Mouse (Mus musculus): ENCODE results near the gene Sos2.

The Sos2 gene

DNA sequence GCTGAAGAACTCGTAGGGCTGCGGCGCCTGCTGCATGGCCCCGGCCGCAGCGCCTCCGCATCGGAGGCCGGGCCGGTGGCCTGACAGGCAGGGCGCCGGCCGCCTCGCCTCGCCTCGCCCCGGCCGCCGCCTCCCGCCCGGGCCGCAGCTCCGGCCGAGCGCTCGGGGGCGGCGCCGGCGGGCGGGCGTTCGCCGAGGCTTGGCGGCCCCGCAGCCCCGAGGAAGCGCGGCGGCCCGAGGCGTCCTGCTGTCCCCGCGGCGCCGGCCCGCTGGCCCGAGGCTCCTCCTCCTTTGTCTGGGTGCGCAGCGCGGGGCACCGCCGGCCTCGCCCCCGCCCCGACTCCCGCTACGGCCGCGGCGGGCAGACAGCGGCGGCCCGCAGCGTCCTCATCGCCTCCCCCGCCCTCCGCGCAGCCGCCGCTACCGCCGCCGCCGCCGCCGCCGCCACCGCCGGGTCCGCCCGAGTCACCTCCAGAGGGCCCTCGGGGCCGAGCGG lies at the start of gene Sos2:
Gene Sos2 (minus strand): TSS at position 287 of the 496 bp plus-strand sequence.
- DNase-seq (ENCODE audit: low spot score in 2 of 2), result peak; percentile 41 to 42

DNA sequence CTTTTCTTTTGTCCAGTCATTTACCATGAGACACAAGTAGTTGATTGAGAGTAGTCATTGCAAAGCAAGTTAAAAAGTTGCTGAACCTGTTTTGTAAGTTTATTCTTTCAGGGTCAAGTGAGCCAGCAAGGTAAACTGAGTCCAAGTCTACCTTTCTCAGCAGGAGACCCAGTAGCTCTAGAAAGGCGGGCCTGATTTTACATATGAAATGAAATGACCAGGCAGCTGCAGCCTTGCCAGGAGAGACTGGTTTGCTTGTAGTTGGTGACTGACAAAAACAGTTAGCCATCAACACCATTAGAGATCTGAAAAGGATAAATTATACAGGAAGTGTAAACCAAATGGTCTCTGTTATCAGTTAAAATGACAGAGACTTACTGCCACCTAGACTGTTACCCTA lies 48.7 kb upstream of the Sos2 start:
- no peak for DNase-seq (ENCODE audit: low spot score in 2 of 2)

DNA sequence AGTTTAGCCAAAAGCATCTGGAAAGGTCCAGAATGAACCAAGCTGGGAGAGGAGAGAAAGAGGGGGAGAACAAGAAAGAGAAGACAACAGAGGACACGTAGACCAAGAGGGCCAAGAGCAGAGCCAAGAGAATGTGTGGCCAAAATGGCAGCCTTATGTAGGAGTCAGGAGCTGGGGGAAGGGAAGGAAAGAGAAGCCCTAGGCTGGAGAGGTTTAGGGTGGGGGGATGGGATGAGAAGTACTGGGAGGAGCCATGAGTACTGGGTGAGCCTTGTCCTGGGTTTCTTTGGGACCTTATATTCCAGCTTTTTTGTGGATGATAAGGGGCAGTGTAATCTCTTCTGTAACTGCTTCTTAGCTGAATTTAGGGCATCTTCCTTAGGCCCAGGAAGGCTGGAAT lies 47.6 kb upstream of the Sos2 start:
- no peak for DNase-seq (ENCODE audit: low spot score in 2 of 2)

DNA sequence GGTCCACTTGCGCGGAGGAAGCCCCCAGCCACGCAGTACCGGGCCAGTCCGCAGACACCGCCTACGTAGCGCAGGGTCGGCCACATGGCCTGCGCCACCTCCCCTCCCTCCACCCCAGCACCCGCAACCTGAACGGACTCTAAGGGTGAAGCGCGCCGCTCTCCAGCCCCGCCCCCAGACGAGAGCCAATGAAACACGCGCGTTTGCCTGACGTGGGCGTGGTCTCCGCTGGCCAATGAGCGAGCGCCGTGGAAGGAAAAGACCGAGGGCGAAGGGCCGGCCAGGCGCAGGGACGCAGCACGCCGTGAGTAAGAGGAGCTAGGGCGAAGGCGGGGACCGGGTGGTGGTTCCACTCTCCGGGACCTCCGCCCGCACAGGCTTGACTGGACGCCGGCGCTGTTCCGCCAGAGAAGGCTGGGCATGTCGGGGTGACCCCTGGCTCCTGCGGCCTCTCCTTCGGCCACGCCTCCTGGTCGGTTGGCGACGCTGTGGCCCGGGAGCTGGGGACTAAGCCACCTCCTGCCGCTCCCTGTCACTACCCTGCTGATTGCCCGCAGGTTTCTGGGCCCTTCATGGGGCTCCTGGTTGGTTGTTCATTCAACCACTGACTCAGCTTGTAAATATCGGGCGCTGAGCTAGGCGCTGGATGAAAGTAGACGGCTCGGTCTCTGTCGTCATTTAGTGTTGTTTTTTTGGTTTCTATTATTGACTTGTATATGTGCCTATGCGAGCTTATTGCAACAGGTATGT lies 43.2 kb upstream of the Sos2 start, which contains the start of the genes L2hgdh and Atp5s:
Gene L2hgdh (minus strand): TSS at position 163 of the 750 bp plus-strand sequence.
Gene Atp5s (plus strand): TSS at position 240 of the 750 bp plus-strand sequence.
- DNase-seq (ENCODE audit: low spot score in 2 of 2), result peak; percentile 95 to 96

DNA sequence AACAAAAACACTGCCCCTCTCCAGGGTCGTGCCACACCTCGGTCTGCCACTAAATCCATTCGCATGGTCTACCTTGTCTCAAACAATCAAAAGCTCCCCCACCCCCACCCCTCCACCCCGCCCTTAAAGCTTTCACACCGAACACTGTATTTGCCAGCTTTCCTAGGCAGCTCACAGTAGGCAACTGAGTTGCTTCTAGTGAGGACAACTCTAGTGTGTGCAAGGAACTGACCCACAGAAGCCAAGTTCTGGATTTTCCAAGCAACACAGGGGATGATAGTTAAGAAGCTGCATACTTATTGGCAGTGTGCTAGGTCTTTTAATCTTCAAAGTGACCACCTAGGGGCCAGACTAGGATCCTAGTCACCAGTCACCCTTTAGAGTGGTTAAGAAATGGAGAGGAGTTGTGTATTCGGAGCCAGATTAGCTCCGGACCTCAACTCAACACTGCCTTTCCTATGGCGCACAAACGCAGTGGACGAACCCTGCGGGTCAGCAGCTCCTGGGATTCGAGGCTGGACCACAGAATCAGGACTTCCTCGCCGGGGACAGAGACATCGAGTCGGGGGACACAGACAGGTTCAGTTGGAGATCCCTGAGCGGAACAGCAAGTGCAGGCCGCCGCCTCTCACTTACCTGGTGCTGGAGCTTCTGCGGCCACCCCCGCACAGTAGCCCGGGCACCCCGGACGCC lies 42.5 kb upstream of the Sos2 start:
- DNase-seq (ENCODE audit: low spot score in 2 of 2), result no peak

DNA sequence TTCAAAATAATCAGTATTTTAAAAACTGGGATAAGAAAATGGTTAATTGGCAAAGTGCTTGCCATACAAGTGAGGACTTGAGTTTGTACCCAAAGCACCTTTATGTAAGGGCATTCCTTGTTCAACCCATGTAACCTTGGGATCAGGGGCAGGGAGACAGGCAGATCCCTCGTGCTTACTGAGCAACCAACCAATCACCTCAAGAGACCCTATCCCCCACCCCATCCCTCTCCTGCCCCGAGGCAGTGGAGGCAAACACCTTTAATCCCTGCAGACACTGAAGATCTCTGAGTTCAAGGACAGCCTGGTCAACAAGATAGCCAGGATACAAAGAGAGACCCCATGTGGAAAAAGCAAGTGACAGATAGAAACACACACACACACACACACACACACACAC lies 41.7 kb upstream of the Sos2 start:
- no peak for DNase-seq (ENCODE audit: low spot score in 2 of 2)

DNA sequence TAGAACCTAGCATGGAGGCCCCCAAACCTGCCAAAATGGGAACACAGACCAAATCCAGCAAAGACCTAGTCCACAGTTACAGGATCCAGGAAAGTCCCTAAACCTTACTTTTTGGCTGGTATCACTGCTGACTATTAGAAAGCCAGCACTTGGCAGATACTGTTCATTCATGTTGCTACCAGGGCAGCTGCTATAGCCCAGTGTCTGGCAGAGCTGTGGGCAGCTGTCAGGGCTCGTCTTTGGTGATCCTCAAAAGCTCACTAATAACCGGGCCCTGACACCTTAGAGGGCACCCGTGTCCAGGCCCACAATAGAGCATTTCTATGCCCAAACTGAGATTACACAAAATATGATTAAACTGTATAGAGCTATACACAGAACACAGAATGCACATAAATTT lies 41.2 kb upstream of the Sos2 start:
- no peak for DNase-seq (ENCODE audit: low spot score in 2 of 2)

DNA sequence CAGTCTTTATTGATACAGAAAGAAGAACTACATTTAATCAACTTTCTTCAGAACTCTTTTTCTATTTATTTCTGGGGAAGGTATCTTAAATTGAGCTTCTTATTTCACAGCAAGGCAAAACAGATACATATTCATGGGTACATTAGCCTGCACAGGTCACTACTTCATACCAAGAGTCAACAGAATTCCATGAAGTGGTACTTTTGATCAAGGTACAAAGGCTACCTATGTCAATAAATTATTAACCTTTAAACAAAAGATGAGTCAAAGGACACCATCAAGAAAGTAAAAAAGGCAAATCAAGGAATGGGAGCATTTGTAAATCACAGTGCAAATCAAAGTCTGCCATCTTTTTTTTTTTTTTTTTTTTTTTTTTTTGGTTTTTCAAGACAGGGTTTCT lies 32.0 kb upstream of the Sos2 start:
- no peak for DNase-seq (ENCODE audit: low spot score in 2 of 2)

DNA sequence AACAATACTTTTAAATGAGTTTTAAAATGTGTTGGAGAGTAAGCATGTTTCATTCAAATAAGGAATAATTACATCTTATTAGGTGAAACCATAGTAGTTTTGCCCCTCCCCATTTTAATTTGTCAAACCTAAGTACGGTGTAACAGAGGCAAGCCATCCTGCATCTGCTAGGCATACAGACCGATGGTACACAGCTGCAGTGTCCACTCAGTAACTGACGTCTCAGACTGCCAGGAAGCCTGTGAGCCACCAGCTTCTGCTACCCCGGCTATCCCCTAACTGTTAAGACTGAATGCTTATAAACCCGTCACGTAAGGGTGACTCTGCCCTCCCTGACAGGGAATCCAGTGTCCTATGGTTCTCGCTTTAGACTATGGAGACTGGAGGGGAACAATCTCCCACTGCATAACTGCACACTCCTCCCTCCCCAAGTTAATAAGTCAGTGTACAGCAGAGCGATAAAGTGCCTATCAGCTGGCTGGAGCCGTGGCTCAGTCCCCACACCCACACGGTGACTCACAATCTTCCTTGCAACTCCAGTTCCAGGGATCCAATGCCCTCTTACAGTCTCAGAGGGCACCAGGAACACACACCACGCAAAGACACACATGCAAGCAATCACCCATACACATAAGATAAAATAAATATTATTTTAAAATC lies 23.3 kb upstream of the Sos2 start:
- no peak for DNase-seq (ENCODE audit: low spot score in 2 of 2)

DNA sequence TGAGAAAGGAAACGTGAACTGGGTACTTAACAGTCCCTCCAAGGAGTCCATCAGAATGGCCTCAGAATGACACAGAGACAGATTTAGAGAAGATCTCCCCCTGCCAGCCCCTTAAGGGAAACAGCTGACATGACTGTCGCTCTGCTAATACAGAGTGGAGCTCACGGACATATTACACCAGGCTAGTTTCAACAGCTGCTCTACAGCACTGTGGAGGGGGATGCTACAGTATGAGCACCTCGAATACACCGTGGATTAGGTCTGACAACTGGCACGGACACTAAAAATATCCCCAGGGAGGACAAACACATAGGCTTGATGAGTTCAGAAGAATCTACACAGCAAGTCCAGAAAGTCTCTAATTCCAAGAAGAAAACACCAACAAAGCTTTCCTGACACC lies 16.7 kb upstream of the Sos2 start:
- DNase-seq (ENCODE audit: low spot score in 2 of 2), result no peak

DNA sequence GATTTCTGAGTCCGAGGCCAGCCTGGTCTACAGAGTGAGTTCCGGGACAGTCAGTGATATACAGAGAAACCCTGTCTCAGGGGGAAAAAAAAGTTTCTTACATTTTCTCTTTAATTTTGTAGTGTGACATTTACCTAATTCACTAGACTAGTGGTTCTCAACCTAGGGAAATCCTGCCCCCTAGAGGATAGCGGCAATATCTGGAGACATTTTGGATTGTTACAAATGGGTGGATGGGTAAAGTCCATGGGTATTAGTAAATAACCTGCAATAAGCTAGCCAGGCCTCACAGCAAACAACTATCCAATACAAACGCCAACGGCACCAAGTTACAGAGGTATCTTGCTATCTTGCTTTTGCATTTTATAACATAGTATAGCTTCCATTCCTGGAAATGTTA lies 15.1 kb upstream of the Sos2 start:
- DNase-seq (ENCODE audit: low spot score in 2 of 2), result peak; percentile 17 to 30

DNA sequence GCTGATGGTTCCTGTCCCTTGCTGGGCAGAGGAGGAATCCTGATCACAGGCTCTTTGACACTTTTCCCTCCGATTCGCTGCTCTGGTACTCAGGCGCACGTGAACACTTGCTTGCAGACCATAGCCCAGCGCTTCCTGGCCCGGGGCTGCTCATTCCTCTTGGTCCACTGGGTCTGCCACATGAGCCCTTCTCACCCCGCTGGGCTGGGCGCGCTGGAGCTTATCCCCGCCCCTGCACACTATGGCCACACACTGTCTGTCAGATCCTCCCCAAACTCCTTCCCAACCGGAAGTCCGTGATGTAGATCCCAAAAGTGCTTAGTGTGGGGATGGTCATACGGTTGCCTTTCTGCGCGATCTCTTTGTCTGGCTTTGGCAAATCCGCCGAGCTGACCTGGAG lies 11.8 kb upstream of the Sos2 start:
- DNase-seq (ENCODE audit: low spot score in 2 of 2), result no peak

DNA sequence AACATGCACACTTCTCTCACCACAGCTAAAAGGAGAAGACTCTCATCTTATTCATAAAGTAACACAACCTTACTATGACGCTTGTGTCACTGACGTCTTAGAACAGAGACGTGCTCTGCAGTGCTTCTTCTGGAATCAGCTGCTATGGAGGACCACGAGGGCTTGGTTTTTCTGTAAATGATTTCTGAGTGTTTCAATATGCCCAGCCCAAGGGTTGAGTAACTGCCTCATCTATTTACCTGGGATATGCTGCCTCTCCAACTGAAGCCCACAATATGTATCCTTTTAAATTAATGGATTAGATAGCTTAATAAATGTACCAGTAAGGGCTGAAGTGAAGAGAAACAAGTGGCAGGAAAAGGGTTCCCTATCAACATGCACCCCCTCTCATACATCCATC lies 9.1 kb upstream of the Sos2 start:
- no peak for DNase-seq (ENCODE audit: low spot score in 2 of 2)

DNA sequence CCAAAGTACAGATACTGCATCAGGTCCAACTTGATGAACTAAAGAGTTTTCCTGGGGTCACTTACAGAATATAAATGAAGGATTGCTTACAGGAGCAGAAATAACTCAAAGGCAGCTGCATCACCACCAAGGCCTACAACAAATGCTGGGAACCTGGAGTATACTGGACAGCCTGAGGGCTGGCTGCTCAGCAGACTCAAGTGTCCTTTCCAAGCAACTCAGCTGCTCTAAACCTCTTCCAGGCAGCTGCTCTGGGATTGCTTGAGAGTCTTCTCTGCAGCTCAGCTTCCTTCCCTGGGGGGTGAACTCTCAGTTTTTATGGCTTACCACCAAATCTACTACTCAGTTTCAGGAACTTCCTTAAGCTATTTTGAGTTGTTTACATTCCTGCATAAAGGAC lies 7.4 kb upstream of the Sos2 start:
- no peak for DNase-seq (ENCODE audit: low spot score in 2 of 2)

DNA sequence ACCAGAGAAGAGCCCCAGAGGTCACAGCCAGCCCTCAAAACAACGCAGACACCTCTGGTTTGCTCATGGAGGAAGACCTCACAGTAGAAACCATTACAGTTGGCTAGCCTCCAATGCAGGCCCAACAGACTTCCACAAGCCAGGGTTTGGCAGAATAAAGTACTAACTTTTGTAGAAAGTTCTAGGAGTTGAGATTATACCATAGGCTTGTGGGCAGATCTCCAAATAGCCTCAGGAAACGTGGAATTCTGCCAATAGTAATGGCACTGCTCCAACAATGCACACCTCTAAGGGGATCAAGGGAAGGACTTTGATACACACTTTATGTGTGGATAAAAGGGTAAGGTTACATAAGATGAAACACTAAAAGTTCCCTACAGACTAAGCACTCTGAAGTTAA lies 6.7 kb upstream of the Sos2 start:
- DNase-seq (ENCODE audit: low spot score in 2 of 2), result no peak

DNA sequence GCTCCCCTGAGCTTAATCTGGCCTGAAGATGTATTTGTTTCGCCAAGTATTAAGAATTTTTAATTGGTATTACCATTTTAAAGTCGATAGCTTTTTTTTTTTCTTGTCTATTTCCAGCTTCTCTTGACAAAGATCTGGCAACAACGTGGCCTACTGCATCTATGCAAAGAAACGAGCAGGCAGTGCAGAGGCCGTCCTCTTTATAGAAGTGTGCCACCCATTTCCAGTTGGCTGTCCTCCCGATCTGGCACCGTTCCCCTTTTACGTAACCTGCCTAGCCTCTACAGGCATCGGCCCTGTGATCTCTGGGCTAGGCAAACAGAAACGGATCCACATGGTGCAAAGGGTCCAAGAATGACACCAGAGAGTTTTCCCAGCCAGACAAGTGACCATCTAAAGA lies 1.9 kb upstream of the Sos2 start:
- DNase-seq (ENCODE audit: low spot score in 2 of 2), result peak; percentile 51 to 65

DNA sequence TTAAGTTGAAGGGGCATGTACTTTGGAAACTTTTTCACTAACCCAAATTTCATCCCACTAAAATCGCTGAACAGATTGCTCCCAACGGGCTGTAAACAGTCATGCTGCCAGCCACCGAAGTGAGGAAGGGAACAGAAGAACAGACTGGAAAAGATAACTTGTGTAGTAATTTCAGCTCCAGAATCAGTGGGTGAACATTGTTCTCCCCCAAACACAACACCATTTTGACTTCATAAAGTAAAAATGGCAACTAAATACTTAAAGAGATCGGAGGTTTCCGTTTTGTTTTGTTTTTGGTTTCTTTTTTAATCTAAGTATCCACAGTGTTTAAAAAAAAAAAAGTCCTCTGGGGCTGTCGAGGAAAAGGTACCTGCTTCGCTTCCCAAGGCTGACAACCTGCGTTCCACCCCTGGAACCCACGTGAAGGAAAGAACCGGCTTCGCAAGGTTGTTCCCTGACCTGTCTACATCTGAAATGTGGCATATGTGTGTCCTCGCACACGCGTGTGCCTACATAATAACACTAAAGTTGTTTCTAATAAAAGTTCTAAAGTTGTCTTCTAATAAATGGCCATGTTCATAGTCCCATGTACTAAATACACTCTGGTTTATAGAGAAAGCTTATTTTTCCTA lies 1.3 kb upstream of the Sos2 start:
- DNase-seq (ENCODE audit: low spot score in 2 of 2), result no peak

DNA sequence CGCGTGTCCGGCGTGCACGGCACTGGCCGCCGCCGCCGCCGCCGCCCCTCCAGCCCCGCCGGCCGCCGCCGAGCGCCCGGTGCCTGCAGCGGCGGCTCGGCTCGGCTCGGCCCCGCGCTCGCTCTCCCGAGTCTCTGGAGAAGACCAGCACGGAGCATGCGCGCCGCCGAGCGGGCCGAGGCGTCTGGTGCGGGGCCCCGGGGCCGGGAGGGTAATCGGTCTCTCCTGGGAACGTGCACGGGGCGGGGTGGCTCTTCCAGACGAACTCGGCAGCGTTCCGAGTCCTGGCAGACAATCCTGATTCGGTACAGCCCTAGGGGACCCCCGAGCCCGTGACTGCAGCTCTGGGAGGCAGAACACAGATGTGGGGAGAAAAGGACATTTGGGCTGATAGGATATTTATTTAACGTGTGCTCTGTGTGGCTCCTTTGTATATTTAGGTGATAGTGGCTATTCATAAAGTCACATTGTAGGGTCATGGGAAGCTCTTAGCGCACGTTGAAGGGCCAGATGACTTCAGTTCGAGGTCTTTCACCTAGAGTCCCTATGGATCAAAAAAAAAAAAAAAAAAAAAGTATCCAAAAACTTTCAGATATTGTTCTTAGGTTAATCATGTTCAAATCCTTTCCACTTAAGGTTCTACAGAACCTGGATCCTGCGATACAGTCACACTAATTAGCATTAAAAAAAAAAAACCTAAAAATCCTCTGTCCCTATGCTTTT lies 574 bp upstream of the Sos2 start:
- DNase-seq (ENCODE audit: low spot score in 2 of 2), result peak; percentile 69 to 79

DNA sequence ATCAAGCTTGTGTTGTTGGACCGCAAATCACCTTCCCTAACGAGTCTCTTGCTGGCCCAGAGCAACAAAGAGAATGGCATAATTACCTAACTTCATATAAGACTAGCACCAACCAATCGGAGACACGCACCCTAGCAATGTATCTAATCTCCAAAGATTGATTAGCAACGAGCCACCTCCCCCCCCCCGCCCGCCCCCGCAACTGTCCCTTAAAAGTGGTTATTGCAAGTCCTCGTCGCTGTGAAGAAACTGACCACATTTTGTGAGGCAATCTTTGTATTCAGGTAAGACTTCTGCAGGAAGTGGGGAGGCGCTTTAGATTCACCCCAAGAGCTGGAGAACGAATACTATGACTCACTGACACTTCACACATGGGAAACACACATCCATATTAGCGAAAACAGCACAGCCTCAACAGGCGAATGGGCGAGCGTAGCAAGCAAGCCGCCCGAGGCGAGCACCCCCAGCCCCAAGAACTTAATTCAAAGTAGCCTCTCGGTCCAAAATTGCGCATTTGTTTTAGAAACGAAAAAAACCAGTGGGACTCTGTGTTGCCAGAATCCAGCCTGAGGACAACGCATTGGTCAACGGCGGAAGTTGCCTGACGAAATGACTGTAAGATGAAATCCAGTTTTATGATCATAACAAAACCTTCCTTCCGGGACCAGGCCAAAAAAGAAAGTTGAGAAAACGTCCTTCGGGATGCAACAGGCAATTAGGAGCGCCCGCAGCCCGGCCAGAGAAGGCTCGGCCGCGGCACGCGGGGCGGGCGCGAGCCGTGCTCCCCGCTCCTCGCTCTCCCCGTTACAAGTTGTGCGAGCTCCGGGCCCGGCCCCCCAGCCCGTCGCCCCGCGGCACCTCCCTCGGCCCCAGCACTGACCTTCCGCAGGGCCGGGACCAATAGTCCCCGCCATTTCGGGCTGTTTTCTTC lies 752 bp downstream of the Sos2 start:
- DNase-seq (ENCODE audit: low spot score in 2 of 2), result peak; percentile 37 to 48

DNA sequence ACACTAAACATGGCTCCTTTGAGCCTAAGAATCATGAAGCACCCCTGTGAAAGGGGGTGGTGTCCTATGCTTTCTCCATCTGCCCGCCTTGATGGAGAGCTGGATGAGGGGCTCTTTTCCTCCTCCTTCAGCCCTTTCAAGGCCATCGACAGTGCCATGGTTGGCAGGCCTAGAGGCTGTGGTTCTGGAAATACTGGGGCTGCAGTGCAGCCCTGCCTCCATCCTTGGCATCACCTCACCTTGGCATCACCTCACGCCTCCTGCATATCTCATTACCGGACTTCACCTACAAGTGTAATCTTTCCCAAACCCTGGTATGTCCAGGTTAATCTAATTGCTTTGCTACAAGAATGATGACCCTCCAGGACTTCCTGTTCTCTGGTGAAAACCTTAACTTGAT lies 5.5 kb downstream of the Sos2 start:
- DNase-seq (ENCODE audit: low spot score in 2 of 2), result no peak
